Mouse (Mus musculus) forebrain, embryonic 10.5 days (tissue): Measurements from ENCODE around the gene Akap12. TPM values are rescaled to one million over a fixed set of nuclear protein-coding genes. Genes with fewer than 3 reads are reported as not detected.
A peak's percentile ranks its signal among the peaks of the same experiment; 100 is the strongest.

Source experiments
- DNase-seq: peaks from one replicate; pipeline ENCODE4 v3.0.0-alpha.2; 2017; ENCODE audit warnings: low spot score; ENCODE audit errors: extremely low spot score
- H3K27ac ChIP-seq: fragments of 300-500 bp; sonication (generic); 2 replicates; pipeline ENCODE4 v1.5.1; 2016; ENCODE audit warnings: mild to moderate bottlenecking
- H3K27me3 ChIP-seq: fragments of 300-500 bp; sonication (generic); 2 replicates; pipeline ENCODE4 v1.6.1; 2016; ENCODE audit warnings: mild to moderate bottlenecking; ENCODE audit not compliant: poor library complexity, severe bottlenecking
- H3K36me3 ChIP-seq: fragments of 300-500 bp; sonication (generic); replicated peaks from 2 replicates; pipeline ENCODE4 v1.6.1; 2016; ENCODE audit warnings: mild to moderate bottlenecking, moderate library complexity
- H3K4me1 ChIP-seq: fragments of 300-500 bp; sonication (generic); 2 replicates; pipeline ENCODE4 v1.6.1; 2016
- H3K4me3 ChIP-seq: fragments of 300-500 bp; sonication (generic); 2 replicates; pipeline ENCODE4 v1.5.1; 2016; ENCODE audit warnings: mild to moderate bottlenecking, moderate library complexity
- H3K9me3 ChIP-seq: fragments of 300-500 bp; sonication (generic); 2 replicates; pipeline ENCODE4 v1.6.1; 2016; ENCODE audit warnings: mild to moderate bottlenecking, moderate library complexity
- whole genome bisulfite sequencing: fragments of 180-500 bp; shearing (Covaris S2); methylation state at CpG from one replicate; pipeline ENCODE4 v1.1.7; 2016; 5-methylcytosine and 5-hydroxymethylcytosine counted together
- polyA plus RNA-seq: library from polyadenylated mRNA; unstranded; fragments of >200 nt; fragmentation: Nextera tagmentation; extraction: Ambion mirVana; gene quantifications from 2 replicates; pipeline ENCODE4 v1.2.1, GENCODE M21; 2016

Akap12 gene
- polyA plus RNA-seq, 1 experiment from 2014 or later: 29.1 TPM

DNA sequence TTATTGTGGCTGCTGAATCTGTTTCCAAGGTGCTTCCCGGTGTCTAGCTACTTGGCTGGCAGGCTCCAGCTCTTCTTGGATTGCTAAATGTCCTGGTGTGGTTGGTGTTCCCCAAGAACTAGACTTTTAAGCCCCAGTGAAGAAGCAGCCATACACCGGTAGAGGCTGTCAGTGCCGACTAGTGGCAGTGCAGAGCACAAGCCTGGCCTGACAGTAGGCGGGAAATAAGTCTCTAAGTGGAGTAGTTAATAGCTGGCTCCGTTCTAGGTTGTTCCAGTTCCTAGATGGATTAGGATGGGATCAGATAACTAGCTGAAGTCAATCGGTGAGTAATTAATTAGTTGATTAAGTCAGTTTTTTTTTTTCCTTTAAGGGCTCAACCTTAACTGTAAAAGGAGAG lies 125.7 kb downstream of the Akap12 start:
- Histone ChIP-seq H3K9me3 (no peaks in the 10 kb centered on the region), H3K27ac (no peak overlapping the region), H3K4me3 (no peak overlapping the region), H3K4me1 (peaks cover 37% of the 10 kb centered on the region), H3K36me3 (peaks cover 50% of the 10 kb centered on the region), H3K27me3 (no peaks in the 10 kb centered on the region)
- no peak for DNase-seq
- 79% methylated on average over 6 of the region's 6 CpGs for whole genome bisulfite sequencing

DNA sequence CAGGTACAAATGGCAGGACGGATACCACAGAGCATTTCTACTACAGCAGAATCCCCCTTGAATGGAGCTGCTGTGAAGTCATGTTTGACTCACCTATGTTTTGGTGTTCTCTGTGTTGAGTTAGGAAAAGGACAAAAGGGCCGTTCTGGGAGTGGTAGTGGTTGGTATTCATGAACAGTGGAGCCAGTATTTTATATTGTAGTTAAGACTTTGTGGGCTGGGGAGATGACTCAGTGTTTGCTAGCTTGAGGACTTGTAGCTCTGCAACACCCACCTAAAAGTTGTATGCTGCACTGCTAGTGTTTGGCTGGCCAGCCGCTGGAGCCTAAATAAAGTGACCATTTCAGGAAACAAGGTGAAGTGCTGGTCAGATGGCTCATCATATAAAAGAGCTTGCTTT lies 129.1 kb downstream of the Akap12 start:
- Histone ChIP-seq H3K27me3 (no peaks in the 10 kb centered on the region), H3K4me1 (peaks cover 16% of the 10 kb centered on the region), H3K9me3 (no peaks in the 10 kb centered on the region), H3K36me3 (peaks cover 73% of the 10 kb centered on the region), H3K4me3 (no peak overlapping the region), H3K27ac (no peak overlapping the region)
- WGBS: 93% methylated on average over 3 of the region's 3 CpGs
- DNase-seq: no peak

- Histone ChIP-seq H3K9me3 (no peaks in the 10 kb centered on the region), H3K36me3 (peaks cover 84% of the 10 kb centered on the region), H3K27me3 (no peaks in the 10 kb centered on the region), H3K4me1 (no peaks in the 10 kb centered on the region), H3K27ac (no peak overlapping the region), H3K4me3 (no peak overlapping the region)
- DNase-seq: no peak
- WGBS: 93% methylated on average over 5 of the region's 5 CpGs
These were observed 131.9 kb downstream of the Akap12 start for GRCm38 (mm10) chr10:4398058-4398457.

- no peak overlapping the region for H3K27ac ChIP-seq
- H3K27me3 ChIP-seq: no peaks in the 10 kb centered on the region
- H3K9me3 ChIP-seq: no peaks in the 10 kb centered on the region
- WGBS: 62% methylated on average over 5 of the region's 5 CpGs
- peaks cover 85% of the 10 kb centered on the region for H3K36me3 ChIP-seq
- no peak overlapping the region for H3K4me3 ChIP-seq
- DNase-seq: peak; percentile 29
- H3K4me1 ChIP-seq: no peaks in the 10 kb centered on the region
These were observed 138.8 kb downstream of the Akap12 start for GRCm38 (mm10) chr10:4404895-4405491.

GRCm38 (mm10) chr10:4405511-4405910 lies 139.3 kb downstream of the Akap12 start:
- no peak for DNase-seq
- no peaks in the 10 kb centered on the region for H3K27me3 ChIP-seq
- peaks cover 86% of the 10 kb centered on the region for H3K36me3 ChIP-seq
- no peak overlapping the region for H3K4me3 ChIP-seq
- H3K4me1 ChIP-seq: no peaks in the 10 kb centered on the region
- no peaks in the 10 kb centered on the region for H3K9me3 ChIP-seq
- H3K27ac ChIP-seq: no peak overlapping the region
- WGBS: 93% methylated on average over 5 of the region's 5 CpGs

DNA sequence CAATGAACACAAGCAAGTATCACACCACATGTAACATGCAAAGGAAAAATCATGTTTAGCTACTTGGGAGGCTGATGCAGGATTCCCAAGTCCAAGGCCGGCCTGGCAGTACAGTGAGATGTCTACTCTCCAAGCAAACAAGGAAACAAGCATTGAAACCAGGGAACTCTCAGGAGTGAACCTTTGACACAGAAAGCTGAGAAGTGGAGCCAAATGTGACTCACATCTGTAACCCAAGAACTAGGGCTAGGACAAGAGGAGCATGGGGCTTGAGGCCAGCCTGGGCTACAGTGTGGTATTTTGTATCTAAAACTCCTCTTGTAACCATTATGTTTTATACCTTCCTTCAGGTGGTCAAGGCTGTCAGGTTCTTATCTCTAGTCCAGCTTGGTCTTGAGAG lies 141.0 kb downstream of the Akap12 start:
- Histone ChIP-seq H3K36me3 (peaks cover 90% of the 10 kb centered on the region), H3K9me3 (no peaks in the 10 kb centered on the region), H3K27me3 (no peaks in the 10 kb centered on the region), H3K4me3 (no peak overlapping the region), H3K4me1 (no peaks in the 10 kb centered on the region), H3K27ac (no peak overlapping the region)
- 96% methylated on average over 1 of the region's 1 CpGs for WGBS
- no peak for DNase-seq

Other genes with a start within 250 kb of the Akap12 start
- 19.7 and 21.6 TPM in 2 replicates for gene Zbtb2, start 121.7 kb downstream of the Akap12 start, polyA plus RNA-seq
- 48.5 and 50.1 TPM in 2 replicates for gene Rmnd1, start 166.0 kb downstream of the Akap12 start, polyA plus RNA-seq
- 33.5 and 34.1 TPM in 2 replicates for gene Armt1, start 166.1 kb downstream of the Akap12 start, polyA plus RNA-seq
- gene Ccdc170, start 216.1 kb downstream of the Akap12 start, polyA plus RNA-seq: not detected in 2 replicates